ENCODE assay signal across 8 mouse cellular contexts in the genomic region with DNA sequence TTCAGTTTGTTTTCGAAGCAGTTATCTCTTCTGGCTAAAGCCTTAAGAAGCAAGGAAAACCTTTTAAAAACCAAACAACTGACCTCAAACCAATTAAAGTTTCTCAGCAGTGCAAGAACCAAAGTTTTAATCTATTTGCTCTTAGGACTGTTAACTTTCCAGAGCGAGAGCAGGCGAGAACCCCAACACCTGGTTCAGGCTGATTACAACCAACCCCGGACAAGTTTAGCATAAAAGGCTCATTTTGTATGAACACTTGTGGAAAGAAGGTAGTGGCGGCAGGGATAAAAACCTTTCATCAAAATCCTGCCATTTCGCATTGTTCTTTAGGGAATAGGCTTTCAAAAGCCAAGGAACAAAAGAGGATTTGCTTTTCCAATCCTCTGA. TPM values are rescaled to one million over a fixed set of nuclear protein-coding genes. Genes with fewer than 3 reads are reported as not detected.
A peak's percentile ranks its signal among the peaks of the same experiment; 100 is the strongest.
DNase-seq lines count a peak whose midpoint lies in the region; ATAC-seq and TF ChIP-seq lines count a peak whose summit lies in the region.

No protein-coding gene starts in this region.

- WGBS in kidney, adult 2 months = 17% methylated on average over 6 of the region's 6 CpGs
- WGBS in hindbrain, embryonic 13.5 days = 6% methylated on average over 6 of the region's 6 CpGs
- 1% methylated on average over 6 of the region's 6 CpGs for WGBS in midbrain, embryonic 13.5 days

- H3K36me3 ChIP-seq in kidney, adult 2 months (ENCODE audit: control insufficient read depth, insufficient read depth, low read length) = no peaks in the 10 kb centered on the region
- H3K36me3 ChIP-seq in hindbrain, embryonic 13.5 days = no peaks in the 10 kb centered on the region
- H3K36me3 ChIP-seq in midbrain, embryonic 13.5 days = no peaks in the 10 kb centered on the region

- TF ChIP-seq CTCF in kidney, adult 2 months (conservative IDR thresholded peaks at IDR 0.05; ENCODE audit: insufficient read depth, insufficient read length, low read depth, low read length) = no peak
- TF ChIP-seq CTCF in bone marrow macrophage, adult 2 months (IDR thresholded peaks at IDR 0.05; ENCODE audit: low read depth, low read length) = no peak

- peak overlapping the region; percentile 81 for H3K9ac ChIP-seq in hindbrain, embryonic 13.5 days
- H3K9ac ChIP-seq in midbrain, embryonic 13.5 days (replicated peaks) = peak overlapping the region; percentile 65

- 0 out of 2 replicates have a peak, but pooled peaks have one; percentile 0 for ATAC-seq in hindbrain, embryonic 13.5 days (ENCODE audit: low FRiP score)
- peak; percentile 13; the same call in 1 of the 2 replicates for ATAC-seq in midbrain, embryonic 13.5 days

- no peak for DNase-seq in kidney, adult 2 months
- no peak for DNase-seq in kidney, postnatal 14 days
- no peak for DNase-seq in ovary, adult 18-20 months (ENCODE audit: low spot score)
- no peak for DNase-seq in left cerebral cortex, adult 11 months (ENCODE audit: low spot score)
- DNase-seq in spleen, postnatal 10 days (ENCODE audit: low spot score in 2 of 2) = no peak

- H3K4me3 ChIP-seq in kidney, adult 2 months (ENCODE audit: insufficient read depth, low read depth, low read length) = peak overlapping the region; percentile 71; the same call in 1 of the 2 replicates
- H3K4me3 ChIP-seq in bone marrow macrophage, adult 2 months (ENCODE audit: insufficient read depth, low read length) = peak overlapping the region; percentile 68
- peak overlapping the region; percentile 72 for H3K4me3 ChIP-seq in hindbrain, embryonic 13.5 days
- peak overlapping the region; percentile 73 for H3K4me3 ChIP-seq in midbrain, embryonic 13.5 days (replicated peaks)

- no peaks in the 10 kb centered on the region for H3K9me3 ChIP-seq in hindbrain, embryonic 13.5 days
- H3K9me3 ChIP-seq in midbrain, embryonic 13.5 days = 0 out of 2 replicates have a peak, but pooled peaks cover 3% of the 10 kb centered on the region

- no peaks in the 10 kb centered on the region for H3K27me3 ChIP-seq in kidney, adult 2 months (replicated peaks; ENCODE audit: control insufficient read depth, insufficient read depth, low read length)
- H3K27me3 ChIP-seq in hindbrain, embryonic 13.5 days = no peaks in the 10 kb centered on the region
- no peaks in the 10 kb centered on the region for H3K27me3 ChIP-seq in midbrain, embryonic 13.5 days

- no peak for TF ChIP-seq POLR2A in kidney, adult 2 months (IDR thresholded peaks at IDR 0.05; ENCODE audit: low read depth, low read length)
- TF ChIP-seq POLR2A in bone marrow macrophage, adult 2 months (IDR thresholded peaks at IDR 0.05; ENCODE audit: borderline replicate concordance, low read depth, low read length) = no peak

- H3K27ac ChIP-seq in kidney, adult 2 months (ENCODE audit: insufficient read depth, low read depth, low read length) = no peak overlapping the region
- H3K27ac ChIP-seq in bone marrow macrophage, adult 2 months (ENCODE audit: insufficient read depth, low read depth, low read length) = no peak overlapping the region
- H3K27ac ChIP-seq in hindbrain, embryonic 13.5 days = peak overlapping the region; percentile 98
- H3K27ac ChIP-seq in midbrain, embryonic 13.5 days = peak overlapping the region; percentile 97

- H3K4me2 ChIP-seq in hindbrain, embryonic 13.5 days = peak overlapping the region; percentile 58
- H3K4me2 ChIP-seq in midbrain, embryonic 13.5 days (replicated peaks) = peak overlapping the region; percentile 83

- peaks cover 3% of the 10 kb centered on the region; the same call in 1 of the 2 replicates for H3K4me1 ChIP-seq in kidney, adult 2 months (ENCODE audit: control insufficient read depth, insufficient read depth, low read length)
- peaks cover 7% of the 10 kb centered on the region for H3K4me1 ChIP-seq in bone marrow macrophage, adult 2 months (ENCODE audit: control insufficient read depth, insufficient read depth, low read length)
- peaks cover 18% of the 10 kb centered on the region for H3K4me1 ChIP-seq in hindbrain, embryonic 13.5 days (replicated peaks)
- peaks cover 25% of the 10 kb centered on the region for H3K4me1 ChIP-seq in midbrain, embryonic 13.5 days (replicated peaks)

RNA-seq across cellular contexts. Expression of a gene that starts 0.9 kb away (rescaled TPM):
- polyA plus RNA-seq in kidney, adult 2 months (2012; rRNA removed) = 0.72 TPM in 2 replicates
- polyA plus RNA-seq in bone marrow macrophage, adult 2 months (2012; ENCODE audit: insufficient read depth, insufficient read length, missing spikeins) = 3.9 and 4.7 TPM in 2 replicates
- polyA plus RNA-seq in hindbrain, embryonic 13.5 days (2015; fragmentation: Nextera tagmentation; extraction: Ambion mirVana) = 4.1 and 5.0 TPM in 2 replicates
- 4.1 and 5.6 TPM in 2 replicates for polyA plus RNA-seq in midbrain, embryonic 13.5 days (2015; fragmentation: Nextera tagmentation; extraction: Ambion mirVana)

RNA-seq across cellular contexts. Expression of a gene that starts 38.2 kb away (rescaled TPM):
- polyA plus RNA-seq in kidney, adult 2 months (2012; rRNA removed) = 10.6 and 11.0 TPM in 2 replicates
- polyA plus RNA-seq in bone marrow macrophage, adult 2 months (2012; ENCODE audit: insufficient read depth, insufficient read length, missing spikeins) = 39.0 and 51.5 TPM in 2 replicates
- polyA plus RNA-seq in hindbrain, embryonic 13.5 days (2015; fragmentation: Nextera tagmentation; extraction: Ambion mirVana) = 289 and 292 TPM in 2 replicates
- polyA plus RNA-seq in midbrain, embryonic 13.5 days (2015; fragmentation: Nextera tagmentation; extraction: Ambion mirVana) = 329 and 332 TPM in 2 replicates

Comparison
In these comparisons a context has a peak if more than half of its experiments do, and no peak if none do; other contexts are left out.
1. H3K27ac ChIP-seq: peak in hindbrain, embryonic 13.5 days (single experiment) and midbrain, embryonic 13.5 days (single experiment); none in kidney, adult 2 months (single experiment) and bone marrow macrophage, adult 2 months (single experiment).
2. Peak in every context shown above with its lines, with median percentiles within 50 percentile points of each other: H3K4me3 ChIP-seq.